Mouse (Mus musculus): ENCODE measurements around the gene Gstm5.

GRCm38 (mm10) chr3:107940524-107940923 lies 44.9 kb downstream of the Gstm5 start:
- TF ChIP-seq CTCF (IDR thresholded peaks at IDR 0.05; ENCODE audit: low read depth, low read length): no peak
- no peak for TF ChIP-seq POLR2A (IDR thresholded peaks at IDR 0.05; ENCODE audit: borderline replicate concordance, low read depth, low read length)
